Mouse (Mus musculus): ENCODE results near the gene Clec18a.
A peak's percentile ranks its signal among the peaks of the same experiment; 100 is the strongest.
"Not testable (repeated sequence)": the region's sequence is repeated elsewhere in the genome, so short reads cannot be mapped to it uniquely, and the experiment has no call there.

Gene Clec18a

DNA sequence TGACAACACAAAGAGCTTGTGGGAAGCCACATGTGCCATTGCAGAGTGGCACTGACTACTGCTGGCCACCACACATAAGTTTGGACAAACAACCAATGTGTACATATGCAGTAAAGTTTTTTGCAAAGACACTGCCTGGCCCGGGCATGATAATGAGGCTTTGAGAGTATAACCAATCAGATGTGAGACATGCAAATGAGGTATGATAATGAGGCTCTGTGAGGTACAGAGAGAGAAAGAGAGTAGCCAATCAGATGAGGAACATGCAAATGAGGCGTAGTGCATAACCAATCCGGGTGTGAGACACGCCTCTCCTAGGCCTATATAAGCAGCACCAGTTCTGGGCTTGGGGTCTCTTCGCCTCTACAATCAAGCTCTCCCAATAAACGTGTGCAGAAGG lies at the start of gene Clec18a:
Gene Clec18a, minus strand, starts transcription at position 101 of the 400 bp plus-strand sequence.
- DNase-seq (ENCODE audit: low read depth, low spot score): not testable (repeated sequence)

DNA sequence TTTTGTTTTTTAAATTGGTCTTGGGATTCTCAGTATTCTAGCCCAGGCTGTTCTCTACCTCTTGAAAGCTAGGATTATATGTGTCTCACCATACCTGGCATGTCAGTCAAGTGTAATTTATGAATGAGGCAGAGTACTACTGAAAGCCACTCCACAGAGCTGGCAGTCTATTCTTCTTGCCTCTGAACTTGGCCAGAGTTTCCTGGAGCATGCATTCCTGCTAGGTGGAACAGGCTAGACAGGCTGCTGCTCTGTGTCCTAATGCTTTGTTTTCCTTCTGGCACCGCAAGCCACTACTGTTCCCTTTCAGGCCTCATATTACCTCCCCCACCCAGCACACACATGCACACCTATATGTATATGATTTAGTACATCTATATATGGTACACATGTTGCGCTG lies 38.5 kb upstream of the Clec18a start:
- no peak for DNase-seq (ENCODE audit: low read depth, low spot score)

DNA sequence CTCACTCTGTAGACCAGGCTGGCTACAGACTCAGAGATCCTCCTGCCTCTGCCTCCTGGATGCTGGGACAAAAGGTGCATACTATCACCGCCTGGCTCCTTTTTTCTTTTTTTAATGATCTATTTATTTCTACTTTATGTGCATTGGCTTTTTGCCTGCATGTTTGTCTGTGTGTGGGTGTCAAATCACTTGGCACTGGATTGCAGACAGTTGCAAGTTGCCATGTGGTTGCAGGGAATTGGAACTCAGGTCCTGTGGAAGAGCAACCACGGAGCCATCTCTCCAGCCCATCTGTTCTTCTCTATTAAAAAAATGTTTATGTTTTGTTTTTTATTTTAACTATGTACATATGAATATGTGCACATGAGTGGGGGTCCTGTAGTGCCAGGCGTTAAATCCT lies 27.3 kb upstream of the Clec18a start:
- no peak for DNase-seq (ENCODE audit: low read depth, low spot score)

DNA sequence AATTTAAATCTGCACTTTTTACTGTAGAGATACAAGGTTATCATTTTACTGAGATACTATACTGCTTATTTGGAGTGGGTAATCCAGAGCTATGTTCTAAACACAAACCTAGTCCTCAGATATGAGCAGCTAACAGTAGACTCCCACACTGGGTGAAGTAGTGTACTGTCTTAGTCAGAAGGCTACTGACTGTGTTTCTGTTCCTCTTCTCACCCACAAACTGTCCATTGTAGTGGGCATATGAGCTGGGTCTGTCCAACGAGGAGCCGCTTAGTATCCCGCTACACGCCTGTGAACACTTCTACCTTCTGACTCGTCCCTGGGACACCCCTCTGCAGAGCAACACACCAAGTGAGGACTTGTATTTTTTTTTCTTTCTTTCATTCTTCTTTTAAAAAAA lies 22.7 kb upstream of the Clec18a start:
- no peak for DNase-seq (ENCODE audit: low read depth, low spot score)

DNA sequence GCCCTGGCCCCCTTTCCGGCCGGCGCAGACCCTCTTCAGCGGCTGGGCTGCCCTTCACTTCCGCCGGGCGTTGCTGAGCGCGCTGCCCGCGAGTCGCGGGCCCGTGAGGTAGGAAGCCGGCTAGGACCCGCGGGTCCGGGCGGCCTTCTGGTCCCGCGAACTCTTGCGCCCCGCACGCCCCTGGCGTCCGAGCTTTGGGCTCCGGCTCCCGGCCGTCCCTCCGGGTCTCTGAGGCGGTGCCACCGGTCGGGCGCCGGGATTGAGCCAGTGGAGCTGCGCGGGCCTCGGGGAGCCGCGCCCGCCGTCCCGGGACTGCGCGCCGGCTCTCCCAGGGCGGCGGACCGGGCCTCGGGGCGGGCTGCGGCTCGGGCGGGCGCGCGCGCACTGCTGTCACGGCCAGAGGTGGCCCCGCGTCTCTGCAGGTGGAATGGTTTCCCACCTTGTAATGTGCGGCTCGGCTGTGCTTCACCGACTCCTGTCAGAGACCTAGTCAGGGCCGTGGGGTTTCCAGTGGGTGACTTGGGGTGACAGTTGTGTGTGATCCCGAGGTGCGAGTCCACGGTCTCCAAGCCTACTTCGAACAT lies 2.6 kb upstream of the Clec18a start:
- DNase-seq (ENCODE audit: low read depth, low spot score): peak; percentile 51

DNA sequence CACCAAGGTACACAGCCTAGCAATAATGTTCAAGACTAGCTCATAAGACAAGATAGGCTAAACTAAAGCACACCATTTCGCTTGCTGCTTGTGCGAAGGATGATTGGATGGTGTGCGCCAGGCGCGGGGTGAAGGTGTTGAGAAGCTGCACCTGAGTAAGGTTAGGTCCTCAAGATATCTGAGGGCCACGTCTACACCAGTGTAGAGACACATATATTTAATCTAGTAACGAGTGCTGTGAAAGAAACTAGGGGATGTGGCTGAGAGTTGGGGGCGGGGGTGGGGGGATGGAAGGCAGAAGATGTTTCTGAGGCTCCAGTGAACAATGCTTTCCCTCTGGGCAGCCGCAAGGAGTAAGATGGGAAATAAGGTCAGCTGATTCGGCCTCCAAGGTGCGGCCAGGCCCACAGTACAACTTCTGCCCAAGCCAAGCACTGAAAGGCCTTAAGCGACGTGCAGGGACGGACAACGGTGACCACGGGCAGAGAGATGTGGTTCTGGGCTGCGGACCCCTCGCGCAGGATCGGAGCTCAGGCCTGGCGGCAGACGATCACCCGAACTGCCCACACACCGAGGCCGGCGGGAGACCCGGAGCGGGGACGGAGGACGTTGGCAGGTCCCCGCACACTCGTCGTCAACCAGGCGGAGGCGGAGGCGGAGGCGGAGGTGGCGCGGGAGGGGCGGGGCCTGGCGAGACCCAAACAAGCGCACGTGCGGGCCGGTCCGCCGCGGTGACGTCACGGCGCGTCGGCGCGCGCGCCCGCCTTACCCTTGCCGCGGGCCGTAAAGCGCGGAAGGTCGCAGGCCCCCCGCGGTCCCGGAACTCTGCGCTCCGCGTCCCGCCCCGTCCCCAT lies 1.9 kb upstream of the Clec18a start, which contains the start of gene Pdpr:
Gene Pdpr, plus strand, starts transcription at position 766 of the 854 bp plus-strand sequence.
- peak; percentile 89 for DNase-seq (ENCODE audit: low read depth, low spot score)

DNA sequence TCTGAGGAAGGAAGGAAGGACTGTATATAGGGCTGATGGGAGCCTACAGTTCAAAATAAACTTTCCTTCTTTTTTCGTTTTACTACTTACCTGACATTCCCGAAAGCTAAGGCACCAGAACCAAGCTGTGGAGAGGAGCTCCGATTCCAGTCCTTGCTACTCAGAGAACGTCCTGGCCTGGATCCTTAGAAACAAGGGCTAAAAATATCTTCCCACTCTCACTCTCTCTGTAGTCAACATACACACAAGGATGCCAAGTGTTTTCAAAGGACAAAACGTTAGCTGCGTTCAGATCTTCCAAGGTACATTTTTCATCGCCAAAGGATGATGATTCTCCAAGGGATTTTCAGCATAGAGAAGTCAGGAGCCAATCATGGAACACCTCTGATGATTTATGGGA lies 520 bp downstream of the Clec18a start:
- no peak for DNase-seq (ENCODE audit: low read depth, low spot score)

DNA sequence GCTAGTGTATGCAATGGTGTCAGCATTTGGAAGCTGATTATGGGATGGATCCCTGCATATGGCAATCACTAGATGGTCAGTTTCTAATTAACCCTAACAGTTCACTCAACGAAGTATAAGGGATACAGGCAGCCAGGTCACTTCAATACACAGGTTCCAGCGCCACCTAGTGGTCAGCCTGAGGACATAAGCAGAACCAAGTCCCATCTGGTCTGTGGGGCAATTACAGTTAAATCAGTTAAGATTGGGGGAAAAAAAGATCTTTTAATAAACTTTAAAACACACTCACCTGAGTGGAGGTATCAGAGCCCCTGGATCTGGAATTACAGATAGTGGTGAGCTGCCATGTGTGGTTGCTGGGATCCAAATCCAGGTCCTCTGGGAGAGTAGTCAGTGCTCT lies 2.1 kb downstream of the Clec18a start:
- peak; percentile 77 for DNase-seq (ENCODE audit: low read depth, low spot score)

DNA sequence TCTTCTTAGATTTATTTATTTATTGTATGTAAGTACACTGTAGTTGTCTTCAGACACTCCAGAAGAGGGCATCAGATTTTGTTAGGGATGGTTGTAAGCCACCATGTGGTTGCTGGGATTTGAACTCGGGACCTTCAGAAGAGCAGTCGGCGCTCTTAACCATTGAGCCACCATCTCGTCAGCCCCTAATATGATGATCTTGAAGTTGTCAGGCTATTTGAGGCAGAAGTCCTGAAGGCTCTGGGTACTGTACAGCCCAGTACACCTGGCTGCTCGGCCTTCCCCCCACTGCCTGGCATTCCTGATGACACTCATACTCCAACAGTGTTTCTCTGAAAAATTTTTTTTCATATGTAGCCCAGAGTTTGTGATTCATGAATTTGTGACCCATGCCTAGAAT lies 8.3 kb downstream of the Clec18a start:
- DNase-seq (ENCODE audit: low read depth, low spot score): not testable (repeated sequence)

DNA sequence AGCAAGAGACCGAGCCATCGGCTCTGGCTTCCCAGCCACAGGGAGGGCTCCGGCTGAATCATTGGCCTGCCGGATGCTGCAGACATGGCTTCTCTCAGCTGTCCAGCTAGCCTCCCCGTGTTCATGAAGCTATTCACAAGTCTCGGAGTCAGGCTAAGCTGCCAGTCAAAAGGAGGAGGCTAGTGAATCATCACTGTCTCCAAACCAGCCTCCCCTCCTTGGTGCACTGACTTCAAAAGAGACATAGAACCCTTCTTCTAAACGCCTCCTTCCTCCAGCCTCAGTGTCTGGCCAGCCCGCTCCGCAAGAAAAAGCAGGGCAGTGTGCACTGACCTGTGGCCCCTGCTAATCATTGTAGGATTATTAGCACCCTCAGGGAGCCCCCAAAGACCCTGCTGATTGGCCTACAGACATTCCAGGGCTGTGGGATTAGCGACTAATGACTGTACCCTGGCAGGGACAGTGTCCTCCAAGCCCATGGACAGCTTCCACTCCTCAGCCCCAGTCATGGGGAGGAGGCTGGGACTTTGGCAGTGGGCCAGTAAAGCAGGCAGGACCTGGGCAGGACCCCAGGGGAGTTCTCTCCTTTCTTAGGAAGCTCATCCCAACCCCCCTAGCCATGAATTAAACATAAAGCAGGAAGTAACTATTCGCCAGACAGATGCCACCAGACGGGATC lies 10.5 kb downstream of the Clec18a start:
- DNase-seq (ENCODE audit: low read depth, low spot score): no peak

DNA sequence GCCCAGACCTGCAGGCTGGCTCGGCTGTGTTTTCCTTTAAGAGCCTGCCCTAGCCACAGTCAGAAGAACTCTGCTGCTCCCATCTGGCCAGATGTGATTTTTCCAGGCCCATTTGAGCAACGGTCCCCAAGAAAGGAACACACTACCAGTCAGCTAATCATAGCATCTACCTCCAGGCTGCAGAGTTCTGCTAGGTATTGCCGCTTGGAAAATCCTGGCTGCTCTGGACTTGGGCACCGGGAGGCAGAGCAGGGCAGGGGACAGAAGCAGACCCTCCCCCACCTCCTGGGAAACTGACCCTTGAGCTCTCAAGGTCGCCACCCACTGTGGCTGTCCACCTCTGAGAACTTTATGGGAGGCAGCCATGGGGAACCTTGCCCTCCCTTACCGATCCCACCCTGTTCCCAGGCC lies 12.4 kb downstream of the Clec18a start:
- peak; percentile 28 for DNase-seq (ENCODE audit: low read depth, low spot score)

DNA sequence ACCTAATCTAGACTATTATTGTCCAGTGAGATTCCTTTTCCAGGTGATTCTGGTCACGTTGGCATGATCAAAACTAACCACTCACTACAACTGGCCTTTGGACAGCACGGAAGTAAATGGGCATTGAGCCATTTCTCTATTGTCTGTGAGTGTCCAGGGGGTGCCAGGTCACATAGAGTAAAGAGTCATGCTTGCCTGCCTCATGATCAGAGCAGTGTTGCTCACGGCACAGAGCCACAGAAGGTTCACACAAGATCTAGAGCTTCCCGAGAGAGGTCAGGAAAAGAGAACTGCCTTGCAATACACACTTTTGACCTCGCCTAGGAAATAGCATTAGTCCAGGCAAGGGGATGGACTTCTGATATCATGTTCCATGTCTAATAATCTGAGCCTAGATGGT lies 12.8 kb downstream of the Clec18a start:
- no peak for DNase-seq (ENCODE audit: low read depth, low spot score)

DNA sequence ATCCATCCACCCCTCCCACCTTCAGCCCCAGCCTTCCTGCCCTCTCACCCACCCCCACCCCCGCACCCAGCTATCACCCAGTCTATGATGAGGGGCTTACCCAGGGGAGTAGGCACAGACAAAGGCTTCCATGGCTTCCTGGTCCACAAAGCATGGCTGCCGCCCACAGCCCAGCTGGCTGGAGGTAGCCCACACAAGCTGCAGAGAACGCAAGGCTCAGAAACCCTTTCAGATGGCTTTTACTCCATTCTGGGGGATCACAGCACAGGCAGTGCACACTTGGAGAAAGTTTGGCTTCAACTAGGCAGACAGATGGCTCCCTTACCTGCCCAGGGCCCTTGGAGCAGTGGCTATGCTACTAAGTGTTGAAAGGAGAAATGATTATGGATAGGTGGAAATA lies 16.3 kb downstream of the Clec18a start:
- DNase-seq (ENCODE audit: low read depth, low spot score): no peak

DNA sequence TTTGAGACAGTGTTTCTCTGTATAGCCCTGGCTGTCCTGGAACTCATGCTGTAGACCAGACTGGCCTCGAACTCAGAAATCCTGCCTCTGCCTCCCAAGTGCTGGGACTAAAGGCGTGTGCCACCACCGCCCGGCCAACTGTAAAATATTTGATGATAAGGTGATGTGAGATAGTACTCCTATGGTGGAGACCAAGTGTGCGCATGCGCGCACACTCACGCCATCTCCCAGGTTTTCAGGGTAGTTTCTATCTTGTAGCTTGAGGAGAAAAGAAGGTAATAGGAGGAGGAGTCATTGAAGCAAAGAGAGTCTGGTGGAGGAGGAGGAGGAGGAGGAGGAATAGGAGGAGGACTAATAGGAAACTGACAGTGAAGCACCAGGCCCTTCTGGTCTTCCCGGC lies 23.6 kb downstream of the Clec18a start:
- DNase-seq (ENCODE audit: low read depth, low spot score): not testable (repeated sequence)

DNA sequence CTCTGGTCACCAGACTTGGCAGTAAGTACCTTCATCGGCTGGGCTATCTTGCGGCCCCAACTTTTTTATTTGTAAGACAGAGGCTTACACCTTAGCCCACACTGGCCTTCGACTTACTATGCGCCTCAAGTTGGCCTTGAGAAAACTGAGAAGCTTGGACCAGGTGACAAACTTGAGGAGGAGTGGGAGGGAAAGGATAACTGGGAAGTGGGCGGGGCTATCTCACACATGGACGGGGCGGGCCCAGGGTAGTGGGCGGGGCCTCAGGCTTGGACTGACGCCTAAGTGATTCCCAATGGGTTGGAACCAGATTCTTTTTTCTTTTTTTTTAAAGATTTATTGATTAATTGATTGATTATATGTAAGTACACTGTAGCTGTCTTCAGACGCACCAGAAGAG lies 24.8 kb downstream of the Clec18a start:
- peak; percentile 75 for DNase-seq (ENCODE audit: low read depth, low spot score)

DNA sequence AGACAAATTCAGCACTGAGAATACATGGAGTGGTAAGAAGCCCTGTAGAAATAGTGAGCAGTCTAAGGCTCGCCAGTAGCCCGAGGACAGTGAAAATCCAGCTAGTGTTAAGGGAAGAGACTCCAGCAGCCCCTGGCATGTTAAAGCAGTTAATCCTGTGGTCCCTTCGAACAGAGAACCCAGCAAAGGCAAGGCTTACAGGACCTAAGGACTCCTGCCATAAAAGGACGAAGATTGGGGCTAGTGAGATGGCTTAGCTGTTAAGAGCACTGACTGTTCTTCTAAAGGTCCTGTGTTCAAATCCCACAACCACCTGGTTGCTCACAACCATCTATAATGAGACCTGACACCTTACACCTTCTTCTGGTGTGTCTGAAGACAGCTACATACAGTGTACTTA lies 25.9 kb downstream of the Clec18a start:
- no peak for DNase-seq (ENCODE audit: low read depth, low spot score)

DNA sequence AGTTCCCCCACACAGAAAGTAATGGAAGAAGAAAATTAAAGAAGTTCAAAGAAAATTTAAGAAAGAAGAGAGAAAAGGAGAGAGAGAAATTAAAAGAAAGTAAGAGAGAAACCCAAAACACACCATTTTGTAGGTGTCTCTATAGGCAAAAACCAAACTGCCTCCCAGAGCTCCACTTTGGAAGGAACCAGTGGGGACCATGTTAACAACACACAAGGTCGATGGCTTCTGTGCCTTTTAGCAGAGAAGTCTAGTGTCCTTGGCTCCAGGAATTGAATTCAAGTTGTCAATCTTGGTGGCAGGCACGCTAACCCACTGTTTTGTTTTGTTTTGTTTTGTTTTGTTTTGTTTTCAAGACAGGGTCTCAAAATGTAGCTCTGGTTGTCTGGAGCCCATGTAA lies 29.3 kb downstream of the Clec18a start:
- no peak for DNase-seq (ENCODE audit: low read depth, low spot score)

DNA sequence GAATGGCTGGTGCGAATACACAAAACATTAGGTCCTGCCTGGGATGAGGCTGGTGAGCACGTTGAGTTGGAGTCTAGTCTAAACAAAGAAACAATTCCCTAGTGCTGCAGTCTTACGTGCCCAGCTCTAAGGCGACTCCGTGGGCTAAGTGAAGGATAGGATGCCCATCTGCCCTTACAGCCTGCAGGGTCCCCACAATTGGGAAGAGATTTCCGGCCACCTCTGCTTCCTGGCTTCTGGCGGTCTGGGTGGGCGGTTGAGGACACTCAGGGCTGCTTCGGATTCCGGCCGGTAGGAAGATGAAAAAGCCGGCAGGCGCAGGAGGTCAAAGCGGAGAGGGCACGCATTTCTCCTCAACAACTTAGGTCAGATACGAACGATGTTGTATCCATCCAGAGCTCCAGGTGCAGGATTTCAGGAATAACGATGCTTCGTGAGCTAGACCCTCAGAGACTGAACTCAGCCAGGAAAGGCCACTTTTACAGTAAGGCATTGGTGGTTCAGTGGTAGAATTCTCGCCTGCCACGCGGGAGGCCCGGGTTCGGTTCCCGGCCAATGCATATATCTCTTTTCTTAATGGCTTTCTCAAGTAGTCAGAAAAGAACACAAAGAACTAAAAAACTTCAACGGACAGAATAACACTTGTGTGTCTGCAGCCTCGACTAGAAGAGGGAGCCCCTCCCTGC lies 30.0 kb downstream of the Clec18a start:
- DNase-seq (ENCODE audit: low read depth, low spot score): peak; percentile 94

DNA sequence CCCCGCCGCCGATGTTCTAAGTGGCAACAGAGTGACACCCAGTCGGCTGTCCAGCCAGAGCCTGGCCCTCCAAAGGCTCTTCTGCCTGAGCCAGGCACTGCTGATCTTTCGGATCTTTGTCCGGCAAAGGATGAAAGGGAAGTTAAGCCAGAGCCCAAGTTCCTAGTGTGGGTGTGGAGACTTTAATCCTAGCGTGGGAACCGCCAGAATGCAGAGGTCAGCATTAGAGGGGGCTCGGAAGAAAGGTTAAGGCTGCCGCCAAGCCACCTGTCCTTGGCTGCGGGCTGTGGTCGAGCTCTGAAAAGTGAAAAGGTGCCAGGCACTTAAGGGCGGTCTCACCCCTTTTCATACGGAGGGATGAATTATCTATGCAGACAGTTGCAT lies 30.5 kb downstream of the Clec18a start:
- DNase-seq (ENCODE audit: low read depth, low spot score): peak; percentile 75

DNA sequence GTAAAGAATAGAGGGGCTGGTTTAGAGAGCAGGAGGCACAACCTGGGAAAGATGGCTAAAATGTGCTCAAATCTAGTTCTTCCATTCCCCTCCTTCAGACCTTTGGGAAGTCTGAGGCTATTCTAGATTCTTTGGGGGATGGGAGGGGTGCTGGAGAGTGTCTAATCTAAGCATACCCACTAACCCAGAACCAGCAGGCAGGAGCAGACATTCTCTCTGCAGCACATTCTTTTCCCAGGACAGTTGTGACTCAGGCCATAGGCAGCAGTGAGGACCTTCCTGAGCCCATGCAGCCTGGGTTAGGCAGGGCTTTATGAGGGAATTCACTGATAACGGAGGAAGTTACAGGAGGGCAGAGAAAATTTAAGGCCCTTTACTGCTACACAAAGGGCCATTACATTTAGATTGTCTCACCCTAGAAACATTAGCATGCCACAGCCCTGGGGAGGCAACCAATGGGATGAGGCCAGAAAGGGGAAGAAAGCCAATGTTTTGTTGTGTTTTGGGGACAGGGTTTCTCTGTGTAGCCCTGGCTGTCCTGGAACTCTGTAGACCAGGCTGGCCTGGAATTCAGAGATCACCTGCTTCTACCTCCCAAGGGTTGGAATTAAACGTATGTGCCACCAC lies 33.2 kb downstream of the Clec18a start:
- peak; percentile 25 for DNase-seq (ENCODE audit: low read depth, low spot score)

DNA sequence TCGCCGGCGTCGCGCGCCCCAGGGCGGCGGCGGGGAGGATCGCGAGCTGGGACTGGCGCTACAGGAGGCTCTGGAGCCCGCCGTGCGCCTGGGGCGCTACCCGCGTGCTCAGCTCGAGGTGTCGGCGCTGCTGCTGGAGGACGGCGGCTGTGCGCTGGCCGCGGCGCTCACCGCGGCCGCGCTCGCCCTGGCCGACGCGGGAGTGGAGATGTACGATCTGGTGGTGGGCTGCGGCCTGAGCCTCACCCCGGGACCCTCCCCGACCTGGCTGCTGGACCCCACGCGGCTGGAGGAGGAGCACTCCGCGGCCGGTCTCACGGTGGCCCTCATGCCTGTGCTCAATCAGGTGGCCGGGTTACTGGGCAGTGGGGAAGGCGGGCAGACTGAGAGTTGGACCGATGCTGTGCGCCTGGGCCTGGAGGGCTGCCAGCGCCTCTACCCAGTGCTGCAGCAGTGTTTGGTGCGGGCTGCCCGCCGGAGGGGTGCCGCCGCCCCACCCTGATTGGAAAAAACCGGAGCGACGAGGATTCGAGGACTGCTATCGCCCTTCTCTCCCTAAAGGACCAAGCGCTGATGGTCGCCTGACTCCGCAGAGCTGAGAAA lies 35.4 kb downstream of the Clec18a start:
- DNase-seq (ENCODE audit: low read depth, low spot score): peak; percentile 59

Measured in R1 (cell line).